Mouse (Mus musculus) embryo, embryonic 9.5 days (tissue): ENCODE data around the gene Phf2.

Experiments used
- DNase-seq: peaks from one replicate; pipeline ENCODE4 v3.0.0-alpha.2; 2017; ENCODE audit errors: extremely low spot score

Phf2 gene

GRCm38 (mm10) chr13:48870771-48871731 lies at the start of gene Phf2:
Phf2 (minus strand) TSS chr13:48871119.
- DNase-seq, result peak; percentile 66

GRCm38 (mm10) chr13:48919756-48920415 lies 49.0 kb upstream of the Phf2 start:
- DNase-seq, result no peak

GRCm38 (mm10) chr13:48917113-48917599 lies 46.2 kb upstream of the Phf2 start:
- no peak for DNase-seq

GRCm38 (mm10) chr13:48913680-48914079 lies 42.8 kb upstream of the Phf2 start:
- no peak for DNase-seq

GRCm38 (mm10) chr13:48913141-48913540 lies 42.2 kb upstream of the Phf2 start:
- DNase-seq, result no peak

- no peak for DNase-seq
Measured at GRCm38 (mm10) chr13:48911426-48911825, 40.5 kb upstream of the Phf2 start.

GRCm38 (mm10) chr13:48905458-48905857 lies 34.5 kb upstream of the Phf2 start:
- no peak for DNase-seq

- DNase-seq, result no peak
Measured at GRCm38 (mm10) chr13:48895376-48895775, 24.5 kb upstream of the Phf2 start.

- no peak for DNase-seq
Measured at GRCm38 (mm10) chr13:48890260-48890960, 19.5 kb upstream of the Phf2 start.

- peak; percentile 97 for DNase-seq
Measured at GRCm38 (mm10) chr13:48878534-48878933, 7.6 kb upstream of the Phf2 start.

- no peak for DNase-seq
Measured at GRCm38 (mm10) chr13:48877805-48878204, 6.9 kb upstream of the Phf2 start.

- DNase-seq, result no peak
Measured at GRCm38 (mm10) chr13:48872726-48873125, 1.8 kb upstream of the Phf2 start.

- no peak for DNase-seq
Measured at GRCm38 (mm10) chr13:48871887-48872606, 1.1 kb upstream of the Phf2 start.

GRCm38 (mm10) chr13:48869950-48870770 lies 759 bp downstream of the Phf2 start:
- peak; percentile 66 for DNase-seq

- DNase-seq, result no peak
Measured at GRCm38 (mm10) chr13:48869600-48869949, 1.3 kb downstream of the Phf2 start.

- DNase-seq, result no peak
Measured at GRCm38 (mm10) chr13:48869088-48869487, 1.8 kb downstream of the Phf2 start.

GRCm38 (mm10) chr13:48864673-48865356 lies 6.1 kb downstream of the Phf2 start:
- DNase-seq, result no peak

- no peak for DNase-seq
Measured at GRCm38 (mm10) chr13:48863556-48863955, 7.4 kb downstream of the Phf2 start.

- no peak for DNase-seq
Measured at GRCm38 (mm10) chr13:48861913-48862312, 9.0 kb downstream of the Phf2 start.

- no peak for DNase-seq
Measured at GRCm38 (mm10) chr13:48858779-48859178, 12.1 kb downstream of the Phf2 start.
